Mouse (Mus musculus): ENCODE measurements around the gene Tfb2m.

Tfb2m gene

GRCm38 (mm10) chr1:179545768-179546550 lies at the start of gene Tfb2m, which contains the start of gene Cnst:
Gene Tfb2m (minus strand): TSS chr1:179546267.
Gene Cnst (plus strand): TSS chr1:179546370.
- DNase-seq (ENCODE audit: extremely low spot score, low read depth, low spot score) = peak; percentile 94

- DNase-seq (ENCODE audit: extremely low spot score, low read depth, low spot score) = no peak
These were observed 46.9 kb upstream of the Tfb2m start for GRCm38 (mm10) chr1:179592972-179593371.

- DNase-seq (ENCODE audit: extremely low spot score, low read depth, low spot score) = no peak
These were observed 46.1 kb upstream of the Tfb2m start for GRCm38 (mm10) chr1:179592143-179592542.

GRCm38 (mm10) chr1:179591639-179592038 lies 45.6 kb upstream of the Tfb2m start:
- no peak for DNase-seq (ENCODE audit: extremely low spot score, low read depth, low spot score)

GRCm38 (mm10) chr1:179588230-179588629 lies 42.2 kb upstream of the Tfb2m start:
- no peak for DNase-seq (ENCODE audit: extremely low spot score, low read depth, low spot score)

- no peak for DNase-seq (ENCODE audit: extremely low spot score, low read depth, low spot score)
These were observed 40.5 kb upstream of the Tfb2m start for GRCm38 (mm10) chr1:179586430-179587095.

GRCm38 (mm10) chr1:179585646-179586045 lies 39.6 kb upstream of the Tfb2m start:
- DNase-seq (ENCODE audit: extremely low spot score, low read depth, low spot score) = no peak

- no peak for DNase-seq (ENCODE audit: extremely low spot score, low read depth, low spot score)
These were observed 38.2 kb upstream of the Tfb2m start for GRCm38 (mm10) chr1:179584220-179584619.

GRCm38 (mm10) chr1:179583090-179583489 lies 37.0 kb upstream of the Tfb2m start:
- DNase-seq (ENCODE audit: extremely low spot score, low read depth, low spot score) = no peak

- DNase-seq (ENCODE audit: extremely low spot score, low read depth, low spot score) = no peak
These were observed 36.0 kb upstream of the Tfb2m start for GRCm38 (mm10) chr1:179582021-179582433.

GRCm38 (mm10) chr1:179581422-179581821 lies 35.4 kb upstream of the Tfb2m start:
- no peak for DNase-seq (ENCODE audit: extremely low spot score, low read depth, low spot score)

- DNase-seq (ENCODE audit: extremely low spot score, low read depth, low spot score) = no peak
These were observed 34.1 kb upstream of the Tfb2m start for GRCm38 (mm10) chr1:179580200-179580599.

GRCm38 (mm10) chr1:179578625-179579024 lies 32.6 kb upstream of the Tfb2m start:
- DNase-seq (ENCODE audit: extremely low spot score, low read depth, low spot score) = no peak

GRCm38 (mm10) chr1:179573650-179574206 lies 27.7 kb upstream of the Tfb2m start:
- no peak for DNase-seq (ENCODE audit: extremely low spot score, low read depth, low spot score)

- DNase-seq (ENCODE audit: extremely low spot score, low read depth, low spot score) = no peak
These were observed 25.6 kb upstream of the Tfb2m start for GRCm38 (mm10) chr1:179571686-179572085.

GRCm38 (mm10) chr1:179570482-179570881 lies 24.4 kb upstream of the Tfb2m start:
- no peak for DNase-seq (ENCODE audit: extremely low spot score, low read depth, low spot score)

GRCm38 (mm10) chr1:179568690-179569398 lies 22.8 kb upstream of the Tfb2m start:
- no peak for DNase-seq (ENCODE audit: extremely low spot score, low read depth, low spot score)

GRCm38 (mm10) chr1:179567558-179567957 lies 21.5 kb upstream of the Tfb2m start:
- DNase-seq (ENCODE audit: extremely low spot score, low read depth, low spot score) = no peak

GRCm38 (mm10) chr1:179563926-179564325 lies 17.9 kb upstream of the Tfb2m start:
- no peak for DNase-seq (ENCODE audit: extremely low spot score, low read depth, low spot score)

GRCm38 (mm10) chr1:179563211-179563610 lies 17.1 kb upstream of the Tfb2m start:
- DNase-seq (ENCODE audit: extremely low spot score, low read depth, low spot score) = no peak

GRCm38 (mm10) chr1:179560845-179561430 lies 14.9 kb upstream of the Tfb2m start:
- no peak for DNase-seq (ENCODE audit: extremely low spot score, low read depth, low spot score)
